Mouse (Mus musculus) lung, postnatal 25 days (tissue): Measurements from ENCODE around the gene Cldn3.
"Not testable (repeated sequence)": the region's sequence is repeated elsewhere in the genome, so short reads cannot be mapped to it uniquely, and the experiment has no call there.

Experiments used
- DNase-seq: peaks from one replicate; pipeline ENCODE4 v3.0.0; 2022; ENCODE audit warnings: low spot score

Gene Cldn3

DNA sequence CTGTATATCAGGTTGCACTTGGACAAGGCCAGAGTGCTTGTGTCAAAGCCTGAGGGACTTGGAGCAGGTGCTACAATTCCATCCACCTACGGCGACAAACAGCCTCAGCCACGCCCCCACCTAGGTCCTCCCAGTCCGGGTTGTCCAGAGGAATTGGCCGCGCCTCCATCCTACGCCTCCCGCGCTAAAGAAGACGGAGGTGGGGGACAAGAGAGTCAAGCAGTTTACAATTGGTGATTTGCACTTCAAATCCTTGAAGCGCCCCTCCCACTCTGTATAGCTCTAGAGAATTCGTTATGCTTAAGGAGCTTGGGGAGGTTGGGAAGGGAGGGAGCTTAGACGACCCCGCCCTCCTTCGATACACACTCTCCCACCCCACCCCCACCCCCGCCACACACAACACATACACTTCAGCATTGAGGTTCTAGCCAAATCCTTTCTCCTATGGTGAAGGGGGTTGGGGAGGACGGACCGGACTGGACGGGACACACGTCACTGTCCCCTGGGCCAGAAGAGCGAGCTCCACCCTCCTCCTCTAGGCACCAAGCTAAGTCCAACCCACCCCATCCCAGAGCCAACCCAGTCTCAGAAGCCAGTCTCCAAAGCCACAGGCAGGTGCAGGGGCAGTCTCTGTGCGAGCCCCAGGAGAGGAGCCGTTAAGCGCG, at the start of gene Cldn3:
TSS of gene Cldn3 (plus strand) at position 582 of the 665 bp plus-strand sequence.
- peak; percentile 90 for DNase-seq

DNA sequence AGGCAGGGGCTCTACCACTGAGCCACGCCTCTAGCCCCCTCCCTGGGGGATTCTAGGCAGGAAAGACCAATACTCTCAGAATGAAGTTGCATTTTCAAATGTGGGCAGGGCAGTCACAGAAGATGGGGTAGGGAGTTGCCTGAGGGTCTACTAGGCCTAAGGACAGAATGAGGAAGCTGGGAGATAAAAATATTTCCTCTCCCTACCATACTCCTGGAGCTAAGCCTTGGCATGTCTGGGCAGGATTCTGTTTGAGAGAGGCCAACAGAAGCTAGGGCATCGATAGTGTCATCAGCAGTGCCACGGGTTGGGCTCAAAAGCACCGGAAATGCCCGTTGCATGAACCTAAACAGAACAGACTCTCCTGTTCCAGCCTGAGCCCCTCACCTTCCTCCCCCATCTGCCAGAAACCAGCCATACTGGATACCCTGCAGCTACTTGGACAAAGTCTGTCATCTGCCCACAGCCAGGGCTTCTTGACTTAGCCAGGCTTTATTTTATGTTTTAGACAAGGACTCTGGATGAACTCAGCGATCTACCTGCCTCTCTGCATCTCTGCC, 49.3 kb upstream of the Cldn3 start:
- DNase-seq, result no peak

DNA sequence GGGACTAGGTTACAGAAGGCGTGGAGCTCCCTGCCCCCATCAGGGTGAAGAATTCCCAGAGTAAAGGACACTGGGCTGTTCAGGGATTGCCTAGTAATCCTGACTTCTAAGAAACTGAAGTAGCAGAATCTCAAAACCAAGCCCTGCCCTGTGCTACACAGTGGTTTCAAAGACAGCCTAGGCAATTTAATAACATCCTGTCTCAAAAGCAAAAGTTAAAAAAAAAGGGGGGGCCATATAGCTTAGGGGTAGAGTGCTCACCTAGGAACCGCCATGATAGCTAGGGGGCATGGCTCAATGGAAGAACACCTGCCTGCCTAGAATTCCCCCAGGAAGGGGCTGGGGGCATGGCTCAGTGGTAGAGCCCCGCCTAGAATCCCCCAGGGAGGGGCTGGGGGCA, 46.9 kb upstream of the Cldn3 start:
- DNase-seq, result no peak

DNA sequence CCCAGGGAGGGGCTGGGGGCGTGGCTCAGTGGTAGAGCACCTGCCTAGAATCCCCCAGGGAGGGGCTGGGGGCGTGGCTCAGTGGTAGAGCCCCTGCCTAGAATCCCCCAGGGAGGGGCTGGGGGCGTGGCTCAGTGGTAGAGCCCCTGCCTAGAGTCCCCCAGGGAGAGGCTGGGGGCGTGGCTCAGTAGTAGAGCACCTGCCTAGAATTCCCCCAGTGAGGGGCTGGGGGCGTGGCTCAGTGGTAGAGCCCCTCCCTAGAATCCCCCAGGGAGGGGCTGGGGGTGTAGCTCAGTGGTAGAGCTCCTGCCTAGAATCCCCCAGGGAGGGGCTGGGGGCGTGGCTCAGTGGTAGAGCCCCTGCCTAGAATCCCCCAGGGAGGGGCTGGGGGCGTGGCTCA, 46.5 kb upstream of the Cldn3 start:
- not testable (repeated sequence) for DNase-seq

DNA sequence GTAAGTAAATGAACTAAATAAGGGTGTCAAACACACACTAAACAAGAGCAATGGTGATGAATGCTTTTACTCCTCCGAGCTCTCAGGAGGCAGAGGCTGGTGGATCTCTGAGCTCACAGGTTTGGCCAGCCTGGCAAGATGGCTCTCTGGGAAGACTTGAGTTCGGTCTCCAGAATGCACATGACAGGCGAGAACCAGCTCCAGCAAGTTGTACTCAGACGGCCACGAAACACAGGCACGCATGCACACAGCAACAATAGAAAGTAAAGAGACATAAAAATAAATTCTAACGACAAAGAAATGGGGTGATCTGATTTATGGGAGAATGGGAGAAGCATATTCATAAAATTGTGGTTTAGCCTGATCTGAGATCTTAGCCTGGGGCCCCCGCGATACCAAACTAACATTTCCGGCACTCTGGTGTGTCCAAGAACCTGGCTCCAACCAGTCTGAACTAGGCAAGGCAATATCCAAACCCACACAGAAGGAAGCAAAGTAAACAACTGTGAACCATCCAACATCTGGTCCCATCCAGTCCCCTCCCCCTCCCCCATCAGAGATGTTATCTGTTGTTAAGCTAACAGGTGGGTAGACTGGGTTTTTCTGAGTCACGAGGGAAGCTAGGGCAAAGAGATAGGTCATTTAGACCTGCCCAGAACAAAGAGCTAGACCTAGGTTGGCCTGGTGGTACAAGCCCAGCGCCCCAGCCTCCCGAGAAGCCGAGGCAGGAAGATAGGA, 44.4 kb upstream of the Cldn3 start:
- no peak for DNase-seq

DNA sequence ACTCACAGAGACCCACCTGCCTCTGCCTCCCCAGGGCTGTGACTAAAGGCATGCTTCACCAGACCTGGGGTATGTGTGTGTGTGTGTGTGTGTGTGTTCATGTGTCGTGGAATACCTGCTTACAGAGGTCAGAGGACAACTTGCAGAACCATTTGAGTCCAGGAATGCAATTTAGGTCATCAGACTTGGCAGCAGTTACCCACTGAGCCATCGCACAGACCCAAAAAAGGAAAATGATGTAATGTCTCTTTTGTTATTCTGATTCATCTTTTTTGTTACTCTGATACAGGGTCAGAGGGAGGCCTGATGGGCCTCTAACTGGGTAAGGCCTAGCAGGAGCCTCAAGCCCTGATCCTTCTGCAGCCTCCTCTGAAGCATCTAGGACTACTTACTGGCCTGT, 43.3 kb upstream of the Cldn3 start:
- peak; percentile 45 for DNase-seq

DNA sequence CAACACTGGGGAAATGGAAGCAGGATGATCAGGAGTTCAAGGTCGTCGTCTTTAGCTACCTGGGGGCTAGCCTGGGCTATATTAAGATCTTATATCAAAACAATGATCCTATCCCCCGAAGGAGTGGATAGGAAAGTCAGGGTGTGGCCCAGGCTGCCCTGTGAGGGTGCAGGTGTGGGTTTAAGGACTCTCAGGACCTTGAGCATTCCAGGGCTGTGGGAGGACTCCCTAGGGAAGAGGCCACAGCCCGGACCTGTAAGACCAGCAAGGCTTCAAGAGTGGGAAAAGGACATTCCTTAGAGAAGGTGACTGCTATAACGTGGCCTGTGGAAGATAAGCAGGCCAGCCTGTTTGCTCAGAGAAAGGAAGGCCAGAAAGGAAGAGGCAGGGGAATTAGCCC, 41.8 kb upstream of the Cldn3 start:
- DNase-seq, result no peak

DNA sequence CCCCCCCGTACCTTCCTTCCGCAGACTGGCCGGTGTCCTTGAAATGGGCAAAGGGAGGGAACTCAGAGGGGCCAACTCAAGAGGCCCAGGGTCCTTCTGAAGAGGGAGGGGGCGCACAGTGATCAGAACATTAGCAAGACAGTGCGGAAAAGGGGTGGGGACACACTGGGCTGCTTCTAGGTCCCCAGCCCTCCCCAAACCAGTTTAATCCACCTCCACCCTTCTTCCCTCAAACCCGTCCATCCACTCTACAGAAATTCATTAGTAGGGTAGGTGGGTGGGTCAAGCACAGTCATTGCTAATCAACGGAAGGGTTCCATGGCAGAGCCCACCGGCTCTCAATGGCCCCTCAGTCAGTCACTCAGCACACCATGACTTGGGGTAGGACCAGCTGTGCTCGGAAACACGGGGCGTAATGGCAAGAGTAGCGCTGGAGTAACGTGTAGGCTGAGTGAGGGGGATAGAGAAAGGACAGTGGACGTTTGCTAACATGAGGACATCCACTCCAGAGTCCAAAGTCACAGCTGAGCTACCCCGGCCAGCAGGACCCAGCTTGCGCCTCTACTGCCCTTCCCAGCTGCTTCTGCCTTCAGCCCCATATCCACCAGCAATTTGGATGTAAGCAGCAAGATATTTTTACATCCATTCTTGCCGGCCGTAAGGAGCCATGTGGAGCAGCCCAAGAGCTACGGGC, 40.6 kb upstream of the Cldn3 start:
- no peak for DNase-seq

DNA sequence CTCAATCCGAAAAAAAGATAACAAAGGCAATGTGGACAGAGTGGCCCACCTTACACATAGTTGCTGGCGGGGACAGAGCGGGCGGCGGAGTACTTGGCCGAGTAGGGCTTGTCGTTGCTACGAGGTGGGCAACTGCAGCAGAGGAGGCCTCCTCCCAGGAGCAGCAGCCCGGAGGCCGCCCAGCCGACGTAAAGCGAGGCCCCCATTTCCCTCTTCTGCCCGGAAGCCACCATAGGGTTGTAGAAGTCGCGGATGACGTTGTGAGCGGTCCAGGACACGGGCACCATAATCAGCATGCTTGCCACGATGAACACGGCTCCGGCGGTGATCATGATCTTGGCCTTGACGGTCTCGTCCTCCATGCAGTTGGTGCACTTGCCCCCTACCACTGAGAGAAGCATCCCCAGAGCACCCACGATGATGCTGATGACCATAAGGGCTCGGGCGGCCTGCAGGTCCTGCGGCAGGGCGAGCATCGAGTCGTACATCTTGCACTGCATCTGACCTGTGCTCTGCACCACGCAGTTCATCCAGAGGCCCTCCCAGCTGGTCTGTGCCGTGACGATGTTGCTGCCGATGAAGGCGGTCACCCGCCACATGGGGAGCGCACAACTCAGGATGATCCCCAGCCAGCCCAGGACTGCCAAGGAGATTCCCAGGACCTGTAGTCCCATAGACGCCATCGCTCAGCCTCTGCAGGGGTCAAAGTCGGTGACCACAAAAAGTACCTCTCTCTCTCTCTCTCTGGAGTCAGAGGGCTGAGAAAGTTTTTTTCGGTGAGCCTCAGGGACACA, 39.8 kb upstream of the Cldn3 start:
- no peak for DNase-seq

DNA sequence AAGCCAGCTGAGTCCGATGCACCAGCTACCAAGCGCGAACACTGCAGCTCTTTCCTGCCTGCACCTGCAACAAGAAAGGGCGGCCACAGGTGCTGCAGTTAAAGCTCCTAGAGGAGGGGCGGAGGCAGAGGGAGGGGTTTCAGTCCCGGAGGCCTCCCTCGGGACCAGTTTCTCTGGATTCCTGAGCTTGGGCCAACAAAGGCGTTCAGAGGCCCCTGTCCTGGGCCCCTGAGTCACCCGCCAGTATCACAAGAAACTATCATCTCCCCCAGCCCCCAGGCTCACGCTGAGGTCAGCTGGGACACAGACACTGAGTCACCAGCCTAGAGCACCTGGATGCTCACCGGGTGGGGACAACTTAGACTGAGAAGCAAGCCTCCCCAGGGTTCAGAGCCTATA, 39.2 kb upstream of the Cldn3 start, which contains the start of gene Cldn4:
TSS of gene Cldn4 (minus strand) at position 78 of the 399 bp plus-strand sequence.
- DNase-seq, result peak; percentile 54

DNA sequence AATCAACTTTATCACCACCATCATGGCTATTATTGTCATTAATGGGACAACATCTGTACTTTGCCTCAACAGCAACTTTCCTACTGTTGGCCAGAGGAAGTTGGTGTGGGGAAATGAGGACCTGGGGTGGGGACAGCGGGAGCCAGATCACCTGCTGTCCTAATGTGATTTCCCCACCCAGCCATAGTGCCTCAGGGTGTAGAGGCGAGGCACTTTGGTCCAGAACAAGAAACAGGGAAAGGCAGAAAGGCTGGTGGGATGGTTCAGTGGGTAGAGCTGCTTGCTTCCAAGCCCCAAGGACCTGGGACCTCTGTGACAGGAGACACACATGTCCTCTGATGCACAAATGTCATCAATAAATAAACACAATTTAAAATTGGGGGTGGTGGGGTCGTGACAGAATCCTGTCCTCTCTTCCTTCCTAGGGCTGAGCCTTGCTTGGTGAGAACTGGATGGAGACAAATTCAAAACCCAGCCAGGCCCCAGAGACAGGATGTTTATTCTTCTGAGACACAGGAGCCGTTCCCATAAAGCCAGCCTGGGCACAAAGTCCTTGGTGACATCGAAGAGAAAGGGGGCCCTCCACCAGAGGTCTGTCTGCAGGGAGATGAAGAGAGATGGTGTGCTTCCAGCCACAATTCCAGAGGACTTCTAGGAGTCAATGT, 38.5 kb upstream of the Cldn3 start:
- DNase-seq, result peak; percentile 63

DNA sequence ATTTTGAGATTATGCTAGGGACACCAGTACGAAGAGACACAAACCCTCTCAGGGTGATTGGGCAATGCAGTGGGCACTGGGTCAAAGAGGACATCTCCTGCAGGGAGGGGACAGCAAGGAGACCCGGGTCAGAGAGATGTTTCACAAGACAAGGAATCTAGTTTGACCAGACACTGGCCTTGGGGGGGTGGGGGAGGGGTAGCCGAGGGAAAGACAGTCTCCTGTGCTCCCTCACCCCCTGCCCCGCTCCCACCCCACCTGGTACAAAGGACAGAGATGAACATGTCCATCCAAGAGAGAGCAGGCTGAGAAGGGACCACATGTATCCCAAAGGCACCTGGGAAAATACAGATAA, 38.0 kb upstream of the Cldn3 start:
- no peak for DNase-seq

DNA sequence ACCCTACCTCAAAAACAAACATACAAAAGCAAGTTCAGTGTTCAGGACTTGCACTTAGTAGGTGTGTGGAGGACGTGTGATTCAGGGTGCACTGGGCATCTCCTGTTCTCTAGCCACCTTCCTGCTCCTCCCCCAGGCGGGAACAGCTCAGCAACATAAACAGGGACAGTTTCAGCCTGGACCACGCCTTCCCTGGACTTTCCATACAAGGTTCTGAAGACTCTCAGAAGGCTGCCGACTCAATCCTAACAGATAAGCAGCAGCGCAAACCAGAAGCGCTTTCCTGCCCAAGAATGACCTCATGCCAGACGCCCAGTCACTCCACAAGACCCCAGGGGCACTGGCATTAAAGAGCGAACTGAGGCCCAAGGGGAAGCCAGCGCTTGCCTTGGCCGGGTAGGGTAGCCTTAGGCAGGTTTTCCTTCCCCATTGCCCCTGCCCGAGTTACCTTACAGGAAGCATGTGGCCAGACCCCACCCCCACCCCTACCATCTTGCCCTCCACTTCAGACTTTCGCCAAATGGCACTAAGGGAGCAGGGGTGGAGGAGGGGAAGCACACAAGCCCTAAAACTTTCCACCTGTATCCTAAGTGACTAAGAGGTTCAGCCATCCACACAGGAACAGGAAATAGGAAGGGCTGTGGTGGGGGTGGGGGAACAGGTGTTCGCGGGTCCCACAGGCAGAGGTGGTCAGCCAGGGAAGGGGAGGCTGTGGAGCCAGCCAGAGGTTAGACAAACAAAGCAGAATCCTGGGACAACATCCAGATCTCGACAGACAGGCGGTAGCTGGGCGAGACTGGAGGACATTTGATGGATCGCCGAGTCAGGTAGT, 34.7 kb upstream of the Cldn3 start:
- peak; percentile 84 for DNase-seq

DNA sequence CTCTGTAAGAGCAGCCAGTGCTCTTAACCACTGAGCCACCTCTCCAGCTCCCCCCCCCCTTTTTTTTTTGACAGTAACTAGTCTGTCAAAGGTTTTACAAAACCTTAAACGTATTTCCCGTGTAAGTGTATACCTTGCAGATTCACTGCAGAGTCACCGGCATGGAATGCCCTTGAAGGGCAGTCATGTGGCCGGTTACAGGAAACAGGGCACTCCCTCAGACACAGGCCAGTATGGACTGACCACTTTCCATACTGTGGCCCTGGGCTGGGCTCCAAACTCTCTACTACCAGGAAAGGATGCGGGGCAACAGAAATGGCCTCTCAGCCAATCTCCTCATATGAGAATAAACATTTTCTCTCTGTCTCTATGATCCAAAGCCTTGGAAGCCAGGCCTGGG, 30.5 kb upstream of the Cldn3 start:
- DNase-seq, result no peak

DNA sequence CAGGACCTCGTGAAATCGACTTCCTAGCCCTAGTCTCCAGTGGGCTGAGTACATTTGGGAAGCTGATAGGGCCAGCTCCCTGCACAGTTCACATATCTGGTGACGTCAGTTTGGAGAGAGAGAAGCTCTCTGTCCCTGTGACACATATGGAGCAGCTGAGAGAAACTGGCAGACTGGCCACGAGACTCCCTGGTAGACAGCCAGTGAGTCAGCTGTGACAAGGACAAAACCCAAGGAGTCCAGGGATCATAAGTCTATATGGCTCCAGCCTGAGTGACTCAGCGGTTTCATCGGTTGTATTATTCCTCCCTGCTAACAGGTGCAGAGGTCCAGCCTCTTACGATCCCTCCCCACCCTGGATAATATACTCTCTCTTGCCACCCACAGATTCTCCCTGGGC, 26.9 kb upstream of the Cldn3 start:
- no peak for DNase-seq

DNA sequence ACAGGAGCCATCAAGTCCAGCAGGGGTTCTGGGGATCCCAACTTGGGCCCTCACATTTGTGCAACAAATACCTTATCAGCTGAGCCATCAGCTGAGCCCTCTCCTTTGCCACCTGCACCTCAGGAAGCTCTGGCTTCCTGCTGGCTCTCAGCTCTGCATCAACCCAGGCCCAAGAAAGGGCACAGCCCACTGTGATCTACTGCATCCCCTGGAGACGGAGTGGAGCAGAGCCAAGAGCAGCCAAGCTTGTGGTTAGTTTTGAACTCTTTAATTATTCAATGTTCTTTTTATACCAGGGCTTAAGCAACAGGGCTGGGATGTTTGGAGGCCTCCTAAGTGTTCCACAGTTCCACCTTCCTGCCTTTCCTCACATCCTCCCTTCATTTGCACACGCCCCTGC, 25.6 kb upstream of the Cldn3 start:
- no peak for DNase-seq

DNA sequence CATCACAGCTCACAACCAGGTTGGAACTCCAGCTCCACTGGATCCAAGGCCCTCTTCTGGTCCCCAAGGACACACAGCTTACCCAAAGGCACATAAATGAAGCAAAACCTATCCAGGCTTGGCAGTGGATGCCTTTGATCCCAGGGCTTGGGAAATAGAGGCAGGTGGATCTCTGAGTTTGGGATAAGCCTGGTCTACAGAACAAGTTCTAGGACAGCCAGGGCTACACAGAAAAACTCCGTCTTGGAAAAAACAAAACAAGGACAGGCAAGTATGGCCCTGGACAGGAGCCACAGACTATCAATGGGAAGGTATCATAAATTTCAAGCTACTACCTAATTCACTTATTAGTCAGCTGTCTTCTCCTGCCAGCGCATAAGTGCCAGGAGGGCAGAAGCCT, 24.5 kb upstream of the Cldn3 start:
- DNase-seq, result no peak

DNA sequence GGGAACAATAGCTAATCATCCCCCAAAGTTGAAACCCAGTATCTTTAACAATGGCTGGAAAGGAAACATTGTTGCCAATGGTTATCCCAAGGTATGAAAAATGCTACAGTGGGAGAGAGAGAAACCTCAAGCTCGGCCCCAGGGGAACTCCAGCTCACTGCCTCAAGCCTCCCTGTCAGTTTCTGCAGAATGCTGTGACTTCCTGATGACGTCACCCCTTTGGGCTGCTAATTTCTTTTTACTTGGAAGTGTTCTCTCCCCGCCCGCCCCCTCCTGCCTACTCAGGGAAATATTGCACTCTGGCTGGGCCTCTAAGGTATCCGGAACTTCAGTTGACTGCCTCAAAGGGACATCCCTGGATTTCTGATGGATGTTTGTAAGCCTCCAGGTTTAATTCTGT, 22.5 kb upstream of the Cldn3 start:
- DNase-seq, result peak; percentile 62

DNA sequence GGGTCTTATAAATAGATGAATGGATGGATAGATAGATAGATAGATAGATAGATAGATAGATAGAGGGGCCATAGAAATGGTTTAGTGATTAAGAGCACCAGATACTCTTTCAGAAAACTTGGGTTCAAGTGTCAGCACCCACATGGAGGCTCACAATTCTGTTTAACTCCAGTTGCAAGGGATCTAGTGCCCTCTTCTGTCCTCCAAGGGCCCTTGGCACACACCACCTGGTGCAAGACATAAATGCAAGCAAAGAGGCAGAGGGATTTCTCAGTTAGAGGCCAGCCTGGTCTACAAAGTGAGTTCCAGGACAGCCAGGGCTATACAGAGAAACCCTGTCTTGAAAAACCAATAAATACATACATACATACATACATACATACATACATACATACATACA, 21.4 kb upstream of the Cldn3 start:
- not testable (repeated sequence) for DNase-seq

DNA sequence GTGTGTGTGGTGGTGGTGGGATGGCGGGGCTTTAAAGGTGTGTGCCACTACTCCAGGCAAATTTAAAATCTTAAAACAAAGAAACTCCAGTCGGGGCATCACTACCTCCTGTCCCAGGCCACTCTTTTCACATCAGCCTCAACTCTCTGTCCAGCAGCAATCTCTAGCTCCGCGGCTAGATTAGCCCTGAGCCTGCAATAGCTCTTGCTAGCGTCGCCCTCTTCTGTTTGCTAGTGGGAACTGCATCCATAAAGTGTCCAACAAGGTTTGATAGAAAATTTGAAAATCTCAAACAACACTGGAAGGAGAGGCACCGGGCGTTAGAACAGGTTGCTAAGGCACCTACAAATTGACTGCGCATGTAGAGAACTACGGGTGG, 20.6 kb upstream of the Cldn3 start:
- peak; percentile 85 for DNase-seq
